Mouse (Mus musculus): ENCODE data around the gene Sco1.

DNA sequence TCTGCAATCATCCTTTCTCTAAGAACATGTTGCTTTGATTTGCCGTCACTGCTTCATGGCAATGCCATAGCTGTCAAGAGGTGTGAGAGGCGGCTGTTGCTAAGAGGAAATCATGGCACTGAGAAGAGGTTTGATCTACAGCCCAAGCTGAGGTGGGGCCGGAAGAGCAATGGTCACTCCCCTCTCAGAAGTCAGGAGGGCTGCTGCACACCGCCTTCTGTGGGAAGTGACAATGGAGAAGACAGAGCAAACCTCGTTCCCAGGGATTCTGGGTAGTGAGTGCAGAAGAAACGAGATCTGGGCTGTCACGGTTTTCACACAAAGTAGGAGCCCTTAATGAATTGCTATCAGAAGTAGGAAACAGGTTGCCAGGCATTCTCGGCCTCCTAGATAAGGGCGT is 50.8 kb downstream of the Sco1 start:
- TF ChIP-seq GATA1 (IDR thresholded peaks at IDR 0.05; ENCODE audit: borderline replicate concordance, low read length) (no peak), CTCF (IDR thresholded peaks at IDR 0.05; ENCODE audit: low read depth, low read length) (no peak), TAL1 (conservative IDR thresholded peaks at IDR 0.05; ENCODE audit: low read depth, low read length) (no peak), POLR2AphosphoS5 (IDR thresholded peaks at IDR 0.05; ENCODE audit: insufficient replicate concordance, low read depth, low read length) (no peak), GATA2 (IDR thresholded peaks at IDR 0.05; ENCODE audit: borderline replicate concordance, low read depth, low read length) (no peak)
